Mouse (Mus musculus) MEL (cell line): Measurements from ENCODE around the gene Nckap5l. TPM values are rescaled to one million over a fixed set of nuclear protein-coding genes. Genes with fewer than 3 reads are reported as not detected.
A peak's percentile ranks its signal among the peaks of the same experiment; 100 is the strongest.
"Not testable (repeated sequence)": the region's sequence is repeated elsewhere in the genome, so short reads cannot be mapped to it uniquely, and the experiment has no call there.

Experiments
- DNase-seq: peaks from one replicate; pipeline ENCODE4 v3.0.0; 2011; ENCODE audit warnings: low read depth, low spot score
- H3K27ac ChIP-seq: 2 replicates; pipeline ENCODE4 v1.5.1; 2012; ENCODE audit warnings: low read depth, mild to moderate bottlenecking, control low read depth, low read length, moderate library complexity; ENCODE audit not compliant: control insufficient read depth
- H3K27me3 ChIP-seq, 2 experiments: fragments of 150-350 bp in 1 of 2; sonication (generic) in 1 of 2; 2 replicates each; pipeline ENCODE4 v1.6.1; 2012; ENCODE audit warnings: low read length in 2 of 2, mild to moderate bottlenecking in 2 of 2, improper control_type of control experiment in 1 of 2, moderate library complexity in 1 of 2; ENCODE audit not compliant: insufficient read depth in 2 of 2, control insufficient read depth in 1 of 2
- H3K36me3 ChIP-seq, 2 experiments: 2 replicates each; pipeline ENCODE4 v1.6.1; 2012 to 2014; ENCODE audit warnings: low read length in 2 of 2, improper control_type of control experiment in 1 of 2, inconsistent platforms in 1 of 2, mild to moderate bottlenecking in 1 of 2; ENCODE audit not compliant: insufficient read depth in 2 of 2, control insufficient read depth in 1 of 2
- H3K4me1 ChIP-seq, 2 experiments: fragments of 150-350 bp in 1 of 2; sonication (generic) in 1 of 2; 2 replicates each; pipeline ENCODE4 v1.6.1; 2012; ENCODE audit warnings: low read length in 2 of 2, improper control_type of control experiment in 1 of 2, mild to moderate bottlenecking in 1 of 2; ENCODE audit not compliant: insufficient read depth in 2 of 2, control insufficient read depth in 1 of 2
- H3K4me3 ChIP-seq, 2 experiments: fragments of 150-350 bp in 1 of 2; sonication (generic) in 1 of 2; 2 replicates each; pipeline ENCODE4 v1.5.1; 2012; ENCODE audit warnings: low read depth in 2 of 2, low read length in 2 of 2, mild to moderate bottlenecking in 2 of 2, moderate library complexity in 2 of 2, control low read depth in 1 of 2, improper control_type of control experiment in 1 of 2; ENCODE audit not compliant: control insufficient read depth in 1 of 2, insufficient read depth in 1 of 2
- H3K79me2 ChIP-seq: 2 replicates; pipeline ENCODE4 v1.6.1; 2012; ENCODE audit warnings: mild to moderate bottlenecking, low read length, moderate library complexity; ENCODE audit not compliant: control insufficient read depth, poor library complexity, insufficient read depth
- H3K9ac ChIP-seq: 2 replicates; pipeline ENCODE4 v1.6.1; 2012; ENCODE audit warnings: low read depth, mild to moderate bottlenecking, control low read depth, low read length, moderate library complexity; ENCODE audit not compliant: control insufficient read depth, poor library complexity, severe bottlenecking
- H3K9me3 ChIP-seq: fragments of 150-350 bp; sonication (generic); replicated peaks from 2 replicates; pipeline ENCODE4 v1.6.1; 2012; ENCODE audit warnings: mild to moderate bottlenecking, low read length, improper control_type of control experiment, moderate library complexity; ENCODE audit not compliant: insufficient read depth
- BHLHE40 ChIP-seq: IDR thresholded peaks from 2 replicates; pipeline ENCODE4 v1.6.1; 2012; ENCODE audit warnings: low read depth, mild to moderate bottlenecking, inconsistent platforms, low read length, improper control_type of control experiment, borderline replicate concordance
- CTCF ChIP-seq, 3 experiments: IDR thresholded peaks in 2 of 3; conservative IDR thresholded peaks in 1 of 3; 2 replicates each; pipeline ENCODE4 v1.5.1; 2011 to 2012; ENCODE audit warnings: low read length in 3 of 3, low read depth in 2 of 3, mild to moderate bottlenecking in 2 of 3, improper control_type of control experiment in 1 of 3, inconsistent platforms in 1 of 3, mixed read lengths in 1 of 3, moderate library complexity in 1 of 3; ENCODE audit not compliant: control insufficient read depth in 1 of 3, insufficient read depth in 1 of 3, poor library complexity in 1 of 3, severe bottlenecking in 1 of 3
- ELF1 ChIP-seq: IDR thresholded peaks from 2 replicates; pipeline ENCODE4 v1.6.1; 2014; ENCODE audit warnings: low read depth, mild to moderate bottlenecking, inconsistent platforms, low read length, improper control_type of control experiment, moderate library complexity
- EP300 ChIP-seq, 2 experiments: IDR thresholded peaks; 2 replicates each; pipeline ENCODE4 v1.6.1; 2011; ENCODE audit warnings: improper control_type of control experiment in 2 of 2, low read length in 2 of 2, low read depth in 1 of 2, mild to moderate bottlenecking in 1 of 2
- ETS1 ChIP-seq: IDR thresholded peaks from 2 replicates; pipeline ENCODE4 v1.6.1; 2012; ENCODE audit warnings: low read depth, mild to moderate bottlenecking, inconsistent platforms, low read length, improper control_type of control experiment, moderate library complexity
- GABPA ChIP-seq: IDR thresholded peaks from 2 replicates; pipeline ENCODE4 v1.6.1; 2012; ENCODE audit warnings: low read depth, mild to moderate bottlenecking, inconsistent platforms, low read length, improper control_type of control experiment, moderate library complexity
- MXI1 ChIP-seq: IDR thresholded peaks from 2 replicates; pipeline ENCODE4 v1.6.1; 2011; ENCODE audit warnings: mild to moderate bottlenecking, low read depth, low read length, improper control_type of control experiment
- MYB ChIP-seq: IDR thresholded peaks from 2 replicates; pipeline ENCODE4 v1.6.1; 2011; ENCODE audit warnings: mild to moderate bottlenecking, low read depth, low read length, improper control_type of control experiment
- MYC ChIP-seq: IDR thresholded peaks from 2 replicates; pipeline ENCODE4 v1.6.1; 2011; ENCODE audit warnings: low read depth, mild to moderate bottlenecking, low read length, improper control_type of control experiment, moderate library complexity
- POLR2AphosphoS2 ChIP-seq: IDR thresholded peaks from 2 replicates; pipeline ENCODE4 v1.6.1; 2011; ENCODE audit warnings: low read length, improper control_type of control experiment
- RAD21 ChIP-seq: IDR thresholded peaks from 2 replicates; pipeline ENCODE4 v1.6.1; 2011; ENCODE audit warnings: mild to moderate bottlenecking, low read depth, low read length, improper control_type of control experiment
- RCOR1 ChIP-seq: IDR thresholded peaks from 2 replicates; pipeline ENCODE4 v1.6.1; 2012; ENCODE audit warnings: low read depth, mild to moderate bottlenecking, inconsistent platforms, low read length, improper control_type of control experiment
- SIN3A ChIP-seq: IDR thresholded peaks from 2 replicates; pipeline ENCODE4 v1.6.1; 2012; ENCODE audit warnings: low read length, improper control_type of control experiment, inconsistent platforms
- SMC3 ChIP-seq: IDR thresholded peaks from 2 replicates; pipeline ENCODE4 v1.6.1; 2011; ENCODE audit warnings: low read depth, low read length, improper control_type of control experiment
- TAL1 ChIP-seq: IDR thresholded peaks from 2 replicates; pipeline ENCODE4 v1.6.1; 2012; ENCODE audit warnings: mild to moderate bottlenecking, inconsistent platforms, low read length, moderate library complexity, mixed read lengths
- ZNF384 ChIP-seq: IDR thresholded peaks from 2 replicates; pipeline ENCODE4 v1.6.1; 2012; ENCODE audit warnings: low read depth, mild to moderate bottlenecking, inconsistent platforms, low read length, improper control_type of control experiment
- polyA plus RNA-seq, 2 experiments: library from polyadenylated mRNA; stranded (reverse) in 1 of 2; unstranded in 1 of 2; fragments of >175 nt in 1 of 2; fragments of >200 nt in 1 of 2; gene quantifications; 2 replicates each; pipeline versions ENCODE4 v1.2.1 to v1.2.4; 2012; ENCODE audit warnings: low replicate concordance in 2 of 2, low read depth in 1 of 2; ENCODE audit not compliant: insufficient read length in 2 of 2, insufficient read depth in 1 of 2, missing spikeins in 1 of 2
- total RNA-seq: library from RNA; depleted of rRNA; stranded (reverse); fragments of 300-350 nt; gene quantifications from 2 replicates; pipeline ENCODE4 v1.2.3, GENCODE M21; 2012

Gene Nckap5l
- total and polyA plus RNA-seq, 3 experiments: 2.5 to 14.1 TPM; not detected in 1

DNA sequence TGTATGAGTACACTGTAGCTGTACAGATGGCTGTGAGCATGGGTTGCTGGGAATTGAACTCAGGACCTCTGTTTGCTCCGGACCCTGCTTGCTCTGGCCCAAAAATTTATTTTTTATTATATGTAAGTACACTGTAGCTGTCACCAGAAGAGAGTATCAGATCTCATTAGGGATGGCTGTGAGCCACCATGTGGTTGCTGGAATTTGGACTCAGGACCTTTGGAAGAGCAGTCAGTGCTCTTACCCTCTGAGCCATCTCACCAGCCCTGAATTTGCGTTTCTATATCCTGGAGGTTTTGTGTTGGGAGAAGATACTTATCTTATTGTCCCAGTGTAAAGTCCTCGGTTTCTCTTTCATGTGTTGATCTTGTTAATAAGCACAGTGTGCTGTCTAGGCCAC lies 70.8 kb downstream of the Nckap5l start:
- DNase-seq: no peak
- no peaks in the 10 kb centered on the region for H3K9me3 ChIP-seq
- TF ChIP-seq ZNF384 (no peak), ETS1 (no peak), CTCF (IDR thresholded peaks at IDR 0.05 in 2 of 3, conservative IDR thresholded peaks at IDR 0.05 in 1 of 3; ENCODE audit: control insufficient read depth in 1 of 3, insufficient read depth in 1 of 3, low read depth in 2 of 3, low read length in 3 of 3, poor library complexity in 1 of 3, severe bottlenecking in 1 of 3) (no peak), TAL1 (no peak), MXI1 (no peak), MYB (no peak)
- TF ChIP-seq, all 39 proteins: peak for 0
- Histone ChIP-seq H3K4me3 (no peak overlapping the region), H3K4me1 (peaks cover 7 to 23% of the 10 kb centered on the region in 2 experiments), H3K9ac (no peak overlapping the region), H3K36me3 (peaks cover 0 to 21% of the 10 kb centered on the region in 2 experiments; a peak in 2 of 4 replicates), H3K79me2 (no peaks in the 10 kb centered on the region), H3K27ac (no peak overlapping the region), H3K27me3 (no peaks in the 10 kb centered on the region)

DNA sequence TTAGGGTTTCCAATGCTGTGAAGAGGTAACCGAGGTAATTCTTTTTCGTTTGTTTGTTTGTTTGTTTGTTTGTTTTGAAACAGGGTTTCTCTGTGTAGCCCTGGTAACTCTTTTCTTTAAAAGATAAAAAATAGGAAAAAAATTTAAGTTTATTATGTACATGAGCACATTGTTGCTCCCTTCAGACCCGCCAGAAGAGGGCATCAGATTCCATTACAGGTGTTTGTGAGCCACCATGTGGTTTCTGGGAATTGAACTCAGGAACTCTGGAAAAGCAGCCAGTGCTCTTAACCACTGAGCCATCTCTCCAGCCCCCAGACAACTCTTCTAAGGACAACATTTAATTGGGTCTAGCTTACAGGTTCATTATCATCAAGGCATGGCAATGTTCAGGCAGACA lies 71.4 kb downstream of the Nckap5l start:
- not testable (repeated sequence) for H3K9ac ChIP-seq, H3K27ac ChIP-seq, H3K27me3 ChIP-seq, H3K79me2 ChIP-seq, H3K9me3 ChIP-seq, DNase-seq, H3K4me3 ChIP-seq
- peaks cover 7 to 17% of the 10 kb centered on the region in 2 experiments for H3K4me1 ChIP-seq
- H3K36me3 ChIP-seq: peaks cover 0 to 16% of the 10 kb centered on the region in 2 experiments; a peak in 2 of 4 replicates
- TF ChIP-seq MYC: 0 out of 2 replicates have a peak, but pooled peaks have one; percentile 47
- peak; percentile 20; the same call in 1 of the 2 replicates for TF ChIP-seq RAD21
- TF ChIP-seq SMC3: peak; percentile 23; the same call in 1 of the 2 replicates
- peak in 2 of 3 experiments; percentile 18 to 41; a peak in 2 of 6 replicates for TF ChIP-seq CTCF (IDR thresholded peaks at IDR 0.05 in 2 of 3, conservative IDR thresholded peaks at IDR 0.05 in 1 of 3; ENCODE audit: control insufficient read depth in 1 of 3, insufficient read depth in 1 of 3, low read depth in 2 of 3, low read length in 3 of 3, poor library complexity in 1 of 3, severe bottlenecking in 1 of 3)
- TF ChIP-seq ZNF384: 0 out of 2 replicates have a peak, but pooled peaks have one; percentile 17
- TF ChIP-seq, all 39 proteins: peak for 5; not testable (repeated sequence) for 34

DNA sequence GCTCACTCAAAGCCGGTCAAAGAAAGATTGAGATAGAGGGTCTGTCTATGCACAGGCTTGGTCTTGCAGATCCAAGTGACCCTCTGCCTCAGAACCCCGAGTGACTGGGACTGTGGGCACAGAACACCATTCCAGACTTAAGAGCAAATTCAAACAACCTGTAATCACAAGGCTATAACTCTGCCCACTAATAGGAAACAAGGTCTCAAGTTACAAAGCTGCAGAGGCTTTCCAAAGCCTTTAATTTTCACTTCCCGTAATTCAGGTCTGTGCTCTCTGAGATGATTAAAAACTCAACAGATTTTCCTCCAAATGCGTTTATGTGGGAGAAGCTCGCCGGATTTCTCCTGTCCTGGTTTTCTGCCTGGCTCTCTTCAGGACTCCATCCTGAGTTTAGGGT lies 73.5 kb downstream of the Nckap5l start:
- peaks cover 0 to 3% of the 10 kb centered on the region in 2 experiments; a peak in 1 of 4 replicates for H3K36me3 ChIP-seq
- TF ChIP-seq MYB (no peak), GABPA (no peak), RCOR1 (no peak), ETS1 (no peak), BHLHE40 (no peak), CTCF (IDR thresholded peaks at IDR 0.05 in 2 of 3, conservative IDR thresholded peaks at IDR 0.05 in 1 of 3; ENCODE audit: control insufficient read depth in 1 of 3, insufficient read depth in 1 of 3, low read depth in 2 of 3, low read length in 3 of 3, poor library complexity in 1 of 3, severe bottlenecking in 1 of 3) (no peak), EP300 (IDR thresholded peaks at IDR 0.05; ENCODE audit: low read depth in 1 of 2, low read length in 2 of 2) (no peak), ELF1 (no peak), SIN3A (no peak), POLR2AphosphoS2 (no peak), ZNF384 (no peak), RAD21 (no peak)
- H3K4me1 ChIP-seq: peaks cover 0 to 4% of the 10 kb centered on the region in 2 experiments; a peak in 1 of 4 replicates
- H3K27ac ChIP-seq: no peak overlapping the region
- no peak for DNase-seq
- H3K79me2 ChIP-seq: no peaks in the 10 kb centered on the region
- no peak overlapping the region for H3K4me3 ChIP-seq
- no peak overlapping the region for H3K9ac ChIP-seq
- no peaks in the 10 kb centered on the region for H3K27me3 ChIP-seq
- no peaks in the 10 kb centered on the region for H3K9me3 ChIP-seq
